Mouse (Mus musculus): Measurements from ENCODE around the gene Tacc2.

The Tacc2 gene

GRCm38 (mm10) chr7:130773171-130773830, 196.1 kb downstream of the Tacc2 start:
- peak in 1 of 2 experiments; percentile 42 for DNase-seq (ENCODE audit: low spot score in 2 of 2)

- no peak for DNase-seq (ENCODE audit: low spot score in 2 of 2)
Measured at GRCm38 (mm10) chr7:130773914-130774630, 196.8 kb downstream of the Tacc2 start, which contains the start of gene Btbd16. Gene Btbd16 (plus strand): TSS chr7:130774069.

- DNase-seq (ENCODE audit: low spot score in 2 of 2): no peak
Measured at GRCm38 (mm10) chr7:130780866-130781419, 203.7 kb downstream of the Tacc2 start.

- DNase-seq (ENCODE audit: low spot score in 2 of 2): no peak
Measured at GRCm38 (mm10) chr7:130782501-130783050, 205.3 kb downstream of the Tacc2 start.

GRCm38 (mm10) chr7:130785923-130786575, 208.8 kb downstream of the Tacc2 start:
- no peak for DNase-seq (ENCODE audit: low spot score in 2 of 2)

GRCm38 (mm10) chr7:130786708-130787107, 209.5 kb downstream of the Tacc2 start:
- DNase-seq (ENCODE audit: low spot score in 2 of 2): no peak

GRCm38 (mm10) chr7:130787537-130787936, 210.3 kb downstream of the Tacc2 start:
- no peak for DNase-seq (ENCODE audit: low spot score in 2 of 2)

GRCm38 (mm10) chr7:130788950-130789349, 211.7 kb downstream of the Tacc2 start:
- DNase-seq (ENCODE audit: low spot score in 2 of 2): no peak

- no peak for DNase-seq (ENCODE audit: low spot score in 2 of 2)
Measured at GRCm38 (mm10) chr7:130789456-130789855, 212.2 kb downstream of the Tacc2 start.

- DNase-seq (ENCODE audit: low spot score in 2 of 2): no peak
Measured at GRCm38 (mm10) chr7:130793671-130794070, 216.4 kb downstream of the Tacc2 start.

GRCm38 (mm10) chr7:130796786-130797185, 219.5 kb downstream of the Tacc2 start:
- no peak for DNase-seq (ENCODE audit: low spot score in 2 of 2)

GRCm38 (mm10) chr7:130797524-130797923, 220.3 kb downstream of the Tacc2 start:
- no peak for DNase-seq (ENCODE audit: low spot score in 2 of 2)

- DNase-seq (ENCODE audit: low spot score in 2 of 2): no peak
Measured at GRCm38 (mm10) chr7:130799418-130799817, 222.2 kb downstream of the Tacc2 start.

- no peak for DNase-seq (ENCODE audit: low spot score in 2 of 2)
Measured at GRCm38 (mm10) chr7:130800681-130801080, 223.4 kb downstream of the Tacc2 start.

GRCm38 (mm10) chr7:130801811-130802210, 224.6 kb downstream of the Tacc2 start:
- no peak for DNase-seq (ENCODE audit: low spot score in 2 of 2)

- DNase-seq (ENCODE audit: low spot score in 2 of 2): no peak
Measured at GRCm38 (mm10) chr7:130803251-130803825, 226.1 kb downstream of the Tacc2 start.

- no peak for DNase-seq (ENCODE audit: low spot score in 2 of 2)
Measured at GRCm38 (mm10) chr7:130804991-130805390, 227.8 kb downstream of the Tacc2 start.

GRCm38 (mm10) chr7:130807749-130808148, 230.5 kb downstream of the Tacc2 start:
- peak; percentile 39 to 72 for DNase-seq (ENCODE audit: low spot score in 2 of 2)

- no peak for DNase-seq (ENCODE audit: low spot score in 2 of 2)
Measured at GRCm38 (mm10) chr7:130808694-130809093, 231.5 kb downstream of the Tacc2 start.

GRCm38 (mm10) chr7:130810238-130810637, 233.0 kb downstream of the Tacc2 start:
- DNase-seq (ENCODE audit: low spot score in 2 of 2): no peak

- no peak for DNase-seq (ENCODE audit: low spot score in 2 of 2)
Measured at GRCm38 (mm10) chr7:130812407-130812806, 235.2 kb downstream of the Tacc2 start.

Measured in left cerebral cortex, adult 9 months (tissue).